Comparison of ENCODE assay signal across 19 mouse cellular contexts in genomic region chr1:24007621-24008020, GRCm38 (mm10). TPM values are rescaled to one million over a fixed set of nuclear protein-coding genes. Genes with fewer than 3 reads are reported as not detected.
DNase-seq lines count a peak whose midpoint lies in the region; ATAC-seq and TF ChIP-seq lines count a peak whose summit lies in the region.
"Had no signal": no experiment of that assay in that cellular context is flagged by ENCODE, and none has a peak within 500 bp of the region (broad histone marks: within the 10 kb centered on the region; RNA-seq: fewer than 3 reads in every experiment).

No protein-coding gene starts in this region.

- peaks cover 2% of the 10 kb centered on the region; the same call in 1 of the 2 replicates for H3K36me3 ChIP-seq in liver, postnatal 0 days (replicated peaks; ENCODE audit: insufficient read depth, low read length)
- H3K36me3 ChIP-seq in liver, embryonic 12.5 days, result peaks cover 7% of the 10 kb centered on the region
- H3K36me3 ChIP-seq in hindbrain, embryonic 12.5 days, result 0 out of 2 replicates have a peak, but pooled peaks cover 6% of the 10 kb centered on the region
- H3K36me3 ChIP-seq: forebrain, embryonic 15.5 days had no signal

- TF ChIP-seq EP300 in liver, postnatal 0 days (IDR thresholded peaks at IDR 0.05; ENCODE audit: low read depth), result no peak

- no peak for TF ChIP-seq POLR2A in lung, adult 2 months (IDR thresholded peaks at IDR 0.05; ENCODE audit: borderline replicate concordance, extremely low read depth, low read depth, low read length)

- TF ChIP-seq CTCF in liver, postnatal 0 days (IDR thresholded peaks at IDR 0.05; ENCODE audit: low read depth), result no peak
- no peak for TF ChIP-seq CTCF in lung, adult 2 months (IDR thresholded peaks at IDR 0.05; ENCODE audit: insufficient read depth, low read length)

- no peak overlapping the region for H3K4me3 ChIP-seq in liver, postnatal 0 days (ENCODE audit: low read depth, low read length)
- H3K4me3 ChIP-seq in liver, embryonic 12.5 days, result no peak overlapping the region
- no peak overlapping the region for H3K4me3 ChIP-seq in lung, adult 2 months (replicated peaks; ENCODE audit: extremely low read depth, low read depth, low read length)
- H3K4me3 ChIP-seq in hindbrain, embryonic 12.5 days, result no peak overlapping the region
- H3K4me3 ChIP-seq: embryonic facial prominence, embryonic 10.5 days; forebrain, embryonic 10.5 days; forebrain, embryonic 15.5 days; heart, embryonic 10.5 days; hindbrain, embryonic 15.5 days had no signal

- H3K9ac ChIP-seq in liver, postnatal 0 days (replicated peaks), result no peak overlapping the region
- no peak overlapping the region for H3K9ac ChIP-seq in liver, embryonic 12.5 days
- H3K9ac ChIP-seq in hindbrain, embryonic 12.5 days, result no peak overlapping the region
- H3K9ac ChIP-seq: forebrain, embryonic 15.5 days; hindbrain, embryonic 15.5 days had no signal

- no peak overlapping the region for H3K4me2 ChIP-seq in liver, postnatal 0 days (ENCODE audit: low read depth, low read length)
- no peak overlapping the region for H3K4me2 ChIP-seq in liver, embryonic 12.5 days
- H3K4me2 ChIP-seq in hindbrain, embryonic 12.5 days (replicated peaks), result no peak overlapping the region
- H3K4me2 ChIP-seq: forebrain, embryonic 15.5 days; hindbrain, embryonic 15.5 days had no signal

- no peaks in the 10 kb centered on the region for H3K27me3 ChIP-seq in liver, postnatal 0 days (ENCODE audit: insufficient read depth, low read length)
- no peaks in the 10 kb centered on the region for H3K27me3 ChIP-seq in liver, embryonic 12.5 days (replicated peaks)
- no peaks in the 10 kb centered on the region for H3K27me3 ChIP-seq in hindbrain, embryonic 12.5 days
- H3K27me3 ChIP-seq: forebrain, embryonic 15.5 days; hindbrain, embryonic 15.5 days had no signal

- WGBS in liver, postnatal 0 days (ENCODE audit: insufficient replicate concordance), result 79% methylated on average over 8 of the region's 8 CpGs
- WGBS in liver, embryonic 12.5 days (ENCODE audit: insufficient replicate concordance), result 70% methylated on average over 8 of the region's 8 CpGs
- WGBS in lung, adult 2 months, result 68% methylated on average over 8 of the region's 8 CpGs
- 87% methylated on average over 8 of the region's 8 CpGs for WGBS in hindbrain, embryonic 12.5 days

- peak; percentile 79 for ATAC-seq in liver, postnatal 0 days
- no peak for ATAC-seq in liver, embryonic 12.5 days
- ATAC-seq in hindbrain, embryonic 12.5 days (ENCODE audit: low FRiP score), result no peak
- ATAC-seq: forebrain, embryonic 15.5 days had no signal

- H3K4me1 ChIP-seq in liver, postnatal 0 days (ENCODE audit: insufficient read depth), result 0 out of 2 replicates have a peak, but pooled peaks cover 3% of the 10 kb centered on the region
- H3K4me1 ChIP-seq in liver, embryonic 12.5 days, result peaks cover 9% of the 10 kb centered on the region
- H3K4me1 ChIP-seq in lung, adult 2 months (ENCODE audit: control insufficient read depth, insufficient read depth, low read length), result peaks cover 3% of the 10 kb centered on the region; the same call in 1 of the 2 replicates
- H3K4me1 ChIP-seq in hindbrain, embryonic 12.5 days, result 0 out of 2 replicates have a peak, but pooled peaks cover 5% of the 10 kb centered on the region

- H3K27ac ChIP-seq in liver, postnatal 0 days (ENCODE audit: low read depth), result no peak overlapping the region
- no peak overlapping the region for H3K27ac ChIP-seq in liver, embryonic 12.5 days
- H3K27ac ChIP-seq in hindbrain, embryonic 12.5 days, result no peak overlapping the region
- H3K27ac ChIP-seq: embryonic facial prominence, embryonic 10.5 days; forebrain, embryonic 10.5 days; forebrain, embryonic 15.5 days; heart, embryonic 10.5 days; hindbrain, embryonic 15.5 days had no signal

- no peaks in the 10 kb centered on the region for H3K9me3 ChIP-seq in liver, postnatal 0 days (ENCODE audit: low read length)
- H3K9me3 ChIP-seq in liver, embryonic 12.5 days (replicated peaks), result no peaks in the 10 kb centered on the region
- H3K9me3 ChIP-seq in hindbrain, embryonic 12.5 days (replicated peaks), result no peaks in the 10 kb centered on the region
- H3K9me3 ChIP-seq: embryonic facial prominence, embryonic 10.5 days; forebrain, embryonic 10.5 days; forebrain, embryonic 15.5 days; heart, embryonic 10.5 days; hindbrain, embryonic 15.5 days had no signal

- peak; percentile 24 for DNase-seq in liver, postnatal 0 days
- peak; percentile 9 for DNase-seq in lung, adult 2 months
- DNase-seq in lung, postnatal 25 days (ENCODE audit: low spot score), result peak; percentile 61
- DNase-seq in kidney, postnatal 36 days, result no peak
- DNase-seq in right cerebral cortex, adult 18-20 months, result no peak
- DNase-seq: adrenal gland, adult 8-10 months; adrenal gland, postnatal 36 days; cerebellum, adult 2 months; cerebellum, postnatal 10 days; gastrocnemius, postnatal 36 days; heart, adult 18-20 months; heart, postnatal 10 days had no signal

RNA-seq across cellular contexts. Expression of gene Sdhaf4, which starts 2.2 kb away (rescaled TPM):
- 54.7 and 60.6 TPM in 2 replicates for polyA plus RNA-seq in liver, postnatal 0 days (2015; fragmentation: Nextera tagmentation; extraction: Ambion mirVana)
- polyA plus RNA-seq in liver, embryonic 12.5 days (2016; fragmentation: Nextera tagmentation; extraction: Ambion mirVana), result 46.4 and 50.7 TPM in 2 replicates
- polyA plus RNA-seq in lung, adult 2 months (2012; rRNA removed), result 5.3 and 9.0 TPM in 2 replicates
- 86.8 and 93.6 TPM in 2 replicates for polyA plus RNA-seq in hindbrain, embryonic 12.5 days (2016; fragmentation: Nextera tagmentation; extraction: Ambion mirVana)

Comparison
In these comparisons a context has a peak if more than half of its experiments do, and no peak if none do; other contexts are left out.
1. DNase-seq: peak in liver, postnatal 0 days (single experiment), lung, adult 2 months (single experiment) and lung, postnatal 25 days (single experiment); none in kidney, postnatal 36 days (0 of 2) and right cerebral cortex, adult 18-20 months (single experiment).